Mouse (Mus musculus) telencephalon, adult 2 months (tissue): ENCODE measurements around the gene Stxbp4.

ENCODE experiments used
- DNase-seq: peaks from one replicate; pipeline ENCODE4 v3.0.0-alpha.2; 2011; ENCODE audit warnings: low read depth, low spot score

Gene Stxbp4

GRCm38 (mm10) chr11:90637440-90638311 is at the start of gene Stxbp4, which contains the start of gene Cox11:
TSS of gene Stxbp4 (minus strand) at chr11:90638084.
TSS of gene Cox11 (plus strand) at chr11:90638173.
- DNase-seq = peak; percentile 97

- DNase-seq = no peak
Measured at GRCm38 (mm10) chr11:90687040-90687439, 49.2 kb upstream of the Stxbp4 start.

DNA sequence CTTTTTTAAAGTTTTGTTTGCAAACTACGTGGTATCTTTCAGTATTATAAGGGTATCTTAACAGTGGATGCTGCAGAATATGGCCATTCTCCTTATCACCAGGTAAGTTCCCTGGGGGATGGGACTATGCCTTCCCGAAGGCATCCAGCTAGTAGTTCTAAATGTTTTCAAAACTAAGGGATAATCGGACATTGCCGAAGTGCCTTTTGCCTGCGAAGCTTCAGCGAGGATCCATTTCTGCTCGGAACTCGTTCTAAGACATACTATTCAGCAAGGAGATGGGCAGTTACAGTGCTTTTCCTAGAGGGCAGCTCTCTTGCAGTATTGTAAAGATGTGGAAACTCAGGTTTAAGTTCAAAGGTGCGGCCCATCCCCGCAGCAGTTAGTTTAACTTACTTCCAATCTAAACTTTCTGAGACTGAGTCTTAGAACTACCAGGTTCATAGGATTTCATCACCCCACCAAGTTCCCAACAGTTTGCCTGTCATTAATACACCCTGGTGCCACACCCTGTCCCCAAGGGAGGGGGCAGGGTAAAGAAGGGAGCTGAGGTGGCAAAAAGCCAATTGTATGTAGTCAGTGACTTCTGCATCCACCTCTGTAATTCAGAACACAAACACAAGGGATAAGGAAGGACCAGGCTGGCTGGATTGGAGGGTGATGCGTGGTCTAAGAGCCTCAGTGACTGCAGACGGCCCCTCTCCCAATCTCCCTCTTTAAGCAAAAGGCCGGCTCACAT is 48.6 kb upstream of the Stxbp4 start:
- DNase-seq = no peak

DNA sequence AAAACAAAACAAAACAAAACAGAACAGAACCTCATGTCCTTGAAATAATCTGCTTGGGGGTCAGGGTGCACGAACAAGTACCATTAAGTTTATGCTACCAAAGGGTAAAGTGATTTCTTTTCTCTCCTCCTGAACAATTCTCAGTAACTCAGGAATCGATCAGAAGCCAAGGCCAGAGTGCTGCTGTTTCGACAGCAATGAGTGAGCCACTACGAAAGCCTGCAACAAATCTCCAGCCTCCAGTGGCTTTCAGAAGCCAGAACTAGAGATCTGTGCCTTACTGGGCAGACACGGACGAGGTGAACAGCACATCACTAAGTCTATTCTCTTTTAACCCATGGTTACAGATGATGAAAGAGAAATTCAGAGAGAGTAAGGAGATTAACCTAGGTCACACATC is 47.3 kb upstream of the Stxbp4 start:
- DNase-seq = no peak

DNA sequence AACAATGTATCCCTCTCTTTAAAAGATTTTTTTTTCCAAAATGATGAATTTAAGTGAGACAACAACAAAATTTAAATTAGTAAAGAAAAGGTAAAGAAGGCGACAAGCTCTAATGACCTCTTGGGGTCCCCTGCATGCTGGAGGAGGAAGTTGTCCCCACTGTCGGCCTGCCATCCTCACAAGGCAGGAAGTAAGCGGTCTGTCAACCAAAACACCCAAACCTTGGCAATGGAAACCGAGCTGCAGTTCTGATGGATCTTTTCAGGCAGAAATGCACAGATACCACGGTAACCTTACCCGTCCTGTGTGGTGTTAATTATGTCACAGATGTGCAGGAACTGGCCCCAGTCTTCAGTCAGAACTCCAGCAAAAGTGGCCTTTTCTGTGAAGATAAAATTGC is 46.9 kb upstream of the Stxbp4 start:
- DNase-seq = no peak

DNA sequence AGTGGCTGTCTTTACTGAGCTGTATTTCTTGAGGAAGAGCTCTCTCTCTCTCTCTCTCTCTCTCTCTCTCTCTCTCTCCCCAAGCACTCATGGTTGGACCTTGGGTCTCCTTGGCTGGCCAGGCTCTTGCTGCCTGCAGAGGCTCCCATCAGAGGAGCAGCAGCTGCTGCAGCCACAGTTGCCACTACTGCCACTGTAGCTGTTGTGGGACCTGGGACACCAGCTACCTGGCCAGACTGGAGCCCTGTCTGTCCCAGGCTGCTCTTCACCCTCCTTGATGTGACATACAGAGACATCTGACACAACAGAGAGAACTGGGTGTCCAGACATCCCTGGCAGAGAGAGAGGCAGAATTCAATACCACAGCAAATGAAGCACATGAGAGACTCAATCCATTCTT is 43.3 kb upstream of the Stxbp4 start:
- no peak for DNase-seq

- DNase-seq = no peak
Measured at GRCm38 (mm10) chr11:90678582-90678981, 40.7 kb upstream of the Stxbp4 start.

- peak; percentile 79 for DNase-seq
Measured at GRCm38 (mm10) chr11:90677771-90678288, 39.9 kb upstream of the Stxbp4 start.

DNA sequence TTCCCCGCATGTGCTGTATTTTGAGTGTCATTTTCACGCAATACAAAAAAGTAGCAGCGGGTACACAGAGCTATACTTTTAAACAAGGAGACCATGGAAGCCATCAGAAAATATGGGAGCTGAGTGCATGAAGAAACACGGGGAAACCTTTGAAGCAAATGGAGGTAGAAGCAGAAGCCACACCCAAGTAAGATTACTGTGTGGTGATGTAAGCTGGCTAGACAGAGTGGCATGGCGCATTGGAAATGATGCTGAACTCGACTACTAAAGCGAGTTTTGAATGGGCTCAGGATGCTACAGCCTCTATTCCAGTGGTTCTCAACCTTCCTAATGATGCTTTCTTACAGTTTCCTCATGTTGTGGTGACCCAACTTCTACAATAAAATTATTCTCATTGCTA is 39.1 kb upstream of the Stxbp4 start:
- DNase-seq = no peak

GRCm38 (mm10) chr11:90675479-90676110 is 37.7 kb upstream of the Stxbp4 start:
- no peak for DNase-seq

GRCm38 (mm10) chr11:90667325-90667724 is 29.4 kb upstream of the Stxbp4 start:
- DNase-seq = no peak

DNA sequence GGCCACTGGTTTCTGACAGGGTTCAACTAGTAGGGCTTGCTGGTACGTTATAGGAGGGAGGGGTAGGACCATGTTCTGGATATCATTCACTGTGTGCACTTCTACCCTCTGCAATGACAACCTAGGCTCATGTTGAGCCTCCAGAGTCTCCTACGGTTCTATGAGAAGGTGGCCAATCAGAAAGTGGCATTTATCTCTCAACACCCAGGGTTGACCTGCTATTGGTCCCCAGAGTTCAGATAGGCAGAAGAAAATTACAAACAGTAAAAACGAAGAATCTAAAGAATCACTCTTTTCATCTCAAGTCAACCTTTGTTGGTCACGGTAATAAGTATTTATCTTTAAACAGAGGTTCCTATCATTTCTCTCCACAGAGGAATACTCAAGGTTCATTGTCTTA is 29.0 kb upstream of the Stxbp4 start:
- DNase-seq = no peak

GRCm38 (mm10) chr11:90666144-90666757 is 28.4 kb upstream of the Stxbp4 start:
- DNase-seq = no peak

GRCm38 (mm10) chr11:90665161-90665560 is 27.3 kb upstream of the Stxbp4 start:
- no peak for DNase-seq

DNA sequence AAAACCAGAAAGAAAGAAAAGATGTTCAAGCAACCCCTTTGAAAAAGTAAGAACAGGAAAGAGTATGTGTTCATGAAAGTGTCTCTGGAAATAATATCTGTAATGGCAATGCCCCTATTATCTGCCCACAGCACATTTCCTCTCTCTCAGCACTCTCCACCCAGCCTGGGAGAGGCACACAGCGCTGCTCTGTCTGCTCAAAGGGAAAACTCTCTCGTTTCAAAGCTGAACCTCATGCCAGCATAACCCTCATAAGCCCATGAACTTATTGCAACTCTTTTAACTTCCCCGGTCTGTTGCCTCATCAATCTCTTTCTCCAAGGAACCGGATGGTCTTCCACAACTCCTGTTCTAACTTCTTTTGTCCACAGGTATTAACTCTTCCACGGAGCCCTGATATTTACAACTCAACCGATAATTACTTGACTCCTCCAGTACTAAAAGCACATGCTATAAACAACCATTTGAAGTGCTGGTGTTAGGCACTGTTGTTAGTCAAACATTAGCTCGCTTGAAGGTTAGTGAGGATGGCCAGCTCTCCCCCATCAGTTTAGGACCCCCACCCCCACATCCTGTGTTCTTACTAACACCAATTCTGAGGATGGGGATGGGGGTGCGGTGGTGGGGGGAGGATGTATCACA is 26.6 kb upstream of the Stxbp4 start:
- no peak for DNase-seq

GRCm38 (mm10) chr11:90663618-90664297 is 25.9 kb upstream of the Stxbp4 start:
- no peak for DNase-seq

- no peak for DNase-seq
Measured at GRCm38 (mm10) chr11:90663052-90663451, 25.2 kb upstream of the Stxbp4 start.

DNA sequence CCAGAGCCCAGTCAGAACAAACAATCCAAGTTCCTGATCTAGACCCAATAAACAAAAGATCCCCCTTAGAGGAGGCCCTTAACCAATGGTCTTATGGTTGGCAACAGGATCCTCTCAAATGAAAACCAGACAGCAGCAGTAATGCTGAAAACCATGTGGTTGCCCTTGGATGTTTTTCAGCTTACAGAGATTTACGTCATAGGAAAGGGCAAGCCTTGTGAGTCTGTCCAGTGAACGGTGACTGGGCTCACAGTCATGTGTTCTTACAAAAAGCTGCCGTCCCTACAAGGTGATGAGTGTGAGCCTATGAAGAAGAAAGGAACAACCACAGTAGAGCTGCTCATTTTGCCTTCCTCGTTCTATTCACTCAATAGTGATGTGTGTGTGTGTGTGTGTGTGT is 22.8 kb upstream of the Stxbp4 start:
- no peak for DNase-seq

GRCm38 (mm10) chr11:90657527-90657926 is 19.6 kb upstream of the Stxbp4 start:
- no peak for DNase-seq

DNA sequence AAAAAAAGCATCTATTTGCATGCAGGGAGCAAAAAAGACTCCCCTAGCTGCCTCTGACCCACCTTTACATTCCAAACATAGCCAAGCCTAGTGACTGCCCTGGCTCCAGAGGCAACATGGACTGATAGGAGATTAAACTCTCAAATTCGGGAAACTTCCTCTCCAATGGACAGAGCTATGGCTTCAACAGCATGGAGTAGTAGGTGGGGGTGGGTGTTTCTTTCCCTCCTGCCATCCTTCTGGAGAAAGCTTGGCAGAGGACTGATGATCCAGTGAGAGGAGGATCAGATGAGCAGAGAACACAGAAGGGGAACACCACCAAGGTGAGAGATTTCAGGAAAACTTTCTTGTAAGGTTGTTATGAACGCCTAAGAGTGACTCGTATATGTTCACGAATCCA is 14.7 kb upstream of the Stxbp4 start:
- DNase-seq = peak; percentile 10
